Mouse (Mus musculus) lung, postnatal 0 days (tissue): Measurements from ENCODE around the gene Ube3c. TPM values are rescaled to one million over a fixed set of nuclear protein-coding genes. Genes with fewer than 3 reads are reported as not detected.
A peak's percentile ranks its signal among the peaks of the same experiment; 100 is the strongest.
"Not testable (repeated sequence)": the region's sequence is repeated elsewhere in the genome, so short reads cannot be mapped to it uniquely, and the experiment has no call there.

Experiments
- ATAC-seq: fragments of 200-750 bp; cut with Nextera tagmentation; 2 replicates; pipeline ENCODE4 v1.8.0; 2017; ENCODE audit warnings: moderate library complexity
- DNase-seq: peaks from one replicate; pipeline ENCODE4 v3.0.0-alpha.2; 2016; ENCODE audit warnings: low spot score
- H3K27ac ChIP-seq: fragments of 300-500 bp; sonication (generic); 2 replicates; pipeline ENCODE4 v1.5.1; 2014; ENCODE audit warnings: antibody characterized with exemption, mild to moderate bottlenecking, low read length, mixed read lengths
- H3K27me3 ChIP-seq: fragments of 300-500 bp; sonication (generic); replicated peaks from 2 replicates; pipeline ENCODE4 v1.6.1; 2014; ENCODE audit warnings: low read length, mixed read lengths; ENCODE audit not compliant: insufficient read depth
- H3K36me3 ChIP-seq: fragments of 300-500 bp; sonication (generic); 2 replicates; pipeline ENCODE4 v1.6.1; 2014; ENCODE audit warnings: low read length, mixed read lengths; ENCODE audit not compliant: insufficient read depth
- H3K4me1 ChIP-seq: fragments of 300-500 bp; sonication (generic); 2 replicates; pipeline ENCODE4 v1.6.1; 2014; ENCODE audit warnings: antibody characterized with exemption, low read depth, low read length, mixed read lengths; ENCODE audit not compliant: insufficient read depth
- H3K4me2 ChIP-seq: fragments of 300-500 bp; sonication (generic); replicated peaks from 2 replicates; pipeline ENCODE4 v1.6.1; 2014; ENCODE audit warnings: low read depth, mild to moderate bottlenecking, low read length, moderate library complexity, mixed read lengths
- H3K4me3 ChIP-seq: fragments of 300-500 bp; sonication (generic); 2 replicates; pipeline ENCODE4 v1.5.1; 2014; ENCODE audit warnings: low read depth, low read length
- H3K9ac ChIP-seq: fragments of 300-500 bp; sonication (generic); replicated peaks from 2 replicates; pipeline ENCODE4 v1.6.1; 2014; ENCODE audit warnings: low read depth, mild to moderate bottlenecking
- H3K9me3 ChIP-seq: fragments of 300-500 bp; sonication (generic); 2 replicates; pipeline ENCODE4 v1.6.1; 2016; ENCODE audit warnings: low read length, mixed read lengths
- CTCF ChIP-seq: IDR thresholded peaks from 2 replicates; pipeline ENCODE4 v1.5.1; 2016; ENCODE audit warnings: antibody characterized with exemption, mild to moderate bottlenecking
- EP300 ChIP-seq: IDR thresholded peaks from 2 replicates; pipeline ENCODE4 v1.6.1; 2016; ENCODE audit warnings: antibody characterized with exemption, mild to moderate bottlenecking, control low read depth
- WGBS: fragments of 180-500 bp; shearing (Covaris S2); extraction: QIAGEN DNeasy Blood & Tissue Kit; methylation state at CpG from one replicate; pipeline ENCODE4 v1.1.7; 2014; 5-methylcytosine and 5-hydroxymethylcytosine counted together
- polyA plus RNA-seq: library from polyadenylated mRNA; unstranded; fragments of >200 nt; fragmentation: Nextera tagmentation; extraction: Ambion mirVana; gene quantifications from 2 replicates; pipeline ENCODE4 v1.2.1, GENCODE M21; 2015

Ube3c gene
- polyA plus RNA-seq, result 13.2 and 13.8 TPM in 2 replicates

DNA sequence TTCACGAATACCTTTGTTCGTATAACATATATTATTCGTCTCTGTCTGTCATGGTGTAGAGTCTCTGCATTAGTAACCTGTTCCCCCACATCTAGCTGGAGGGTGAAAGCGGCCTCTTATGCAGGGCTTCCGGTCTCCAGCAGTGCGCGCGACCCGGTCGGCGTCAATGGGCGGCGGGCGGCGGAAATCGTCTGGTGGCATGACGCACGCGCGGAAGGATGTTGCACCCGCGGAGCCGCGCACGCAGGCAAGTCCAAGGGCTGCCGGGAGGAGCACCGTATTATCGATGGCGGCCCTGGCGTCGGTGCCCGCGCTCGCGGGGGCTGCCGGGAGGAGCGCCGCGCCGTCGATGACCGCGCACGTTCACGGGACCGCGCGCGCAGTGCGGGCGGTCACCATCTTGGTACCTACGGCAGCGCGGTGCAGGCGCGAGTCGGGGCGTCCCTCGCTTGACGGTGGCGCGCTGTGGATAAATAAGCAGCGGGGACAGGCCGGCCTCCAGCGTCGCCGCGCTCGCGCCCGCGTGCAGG, at the start of gene Ube3c:
TSS of gene Ube3c (plus strand) at position 395 of the 530 bp plus-strand sequence.
- Histone ChIP-seq H3K4me2 (peak within 1 kb of the TSS; percentile 85), H3K4me3 (peak within 1 kb of the TSS; percentile 64), H3K9ac (peak within 1 kb of the TSS; percentile 48), H3K27me3 (no peaks in the 10 kb centered on the region), H3K4me1 (peaks cover 12% of the 10 kb centered on the region; the same call in 1 of the 2 replicates), H3K27ac (peak within 1 kb of the TSS; percentile 91), H3K36me3 (no peaks in the 10 kb centered on the region), H3K9me3 (no peaks in the 10 kb centered on the region)
- ATAC-seq (peak; percentile 98), DNase-seq (peak; percentile 99)
- no peak for TF ChIP-seq EP300
- no peak; the same call in 1 of the 2 replicates for TF ChIP-seq CTCF
- WGBS, result under 1% methylated on average over 51 of the region's 72 CpGs

DNA sequence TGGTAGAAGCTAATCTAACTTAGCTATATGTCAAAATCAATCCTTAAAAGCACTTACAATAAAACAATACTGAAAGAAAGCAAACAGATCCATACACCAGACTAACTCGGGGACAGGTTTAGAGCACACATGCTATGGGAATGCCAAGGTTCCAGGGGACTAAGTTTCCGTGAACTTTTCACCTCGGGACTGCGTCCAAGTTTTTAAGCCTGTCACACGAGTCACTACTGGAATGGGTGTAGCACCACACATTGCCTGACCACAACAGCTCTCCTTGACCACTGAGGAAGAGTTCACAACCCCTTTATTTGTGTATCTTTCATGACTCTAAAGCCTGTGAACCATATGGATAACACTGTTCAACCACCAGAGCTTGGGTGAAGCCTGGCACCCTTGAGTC, 8.9 kb upstream of the Ube3c start:
- no peaks in the 10 kb centered on the region for H3K27me3 ChIP-seq
- 64% methylated on average over 5 of the region's 5 CpGs for WGBS
- no peaks in the 10 kb centered on the region for H3K4me1 ChIP-seq

DNA sequence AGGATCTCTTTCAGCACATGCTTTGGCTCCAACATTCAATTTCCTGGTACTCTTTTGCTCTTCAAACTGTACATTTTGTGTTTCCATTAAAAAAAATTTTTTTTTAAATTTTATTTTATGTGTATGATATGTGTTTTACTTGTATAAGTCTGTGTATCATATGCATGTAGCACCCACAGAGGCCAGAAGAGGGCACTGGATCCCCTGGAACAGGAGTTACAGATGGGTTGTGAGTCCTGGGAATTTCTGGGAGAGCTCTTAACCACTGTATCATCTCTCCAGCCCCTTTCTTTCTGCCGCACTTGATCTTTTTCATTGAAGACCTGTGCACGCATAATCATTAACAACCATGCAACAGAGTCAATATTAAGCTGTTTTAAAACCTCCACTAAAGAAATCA, 8.4 kb upstream of the Ube3c start:
- H3K9me3 ChIP-seq, result no peaks in the 10 kb centered on the region
- no peak overlapping the region for H3K4me3 ChIP-seq
- ATAC-seq, result no peak
- no peaks in the 10 kb centered on the region for H3K27me3 ChIP-seq
- TF ChIP-seq CTCF (peak; percentile 11; the same call in 1 of the 2 replicates), EP300 (no peak)
- WGBS, result 87% methylated on average over 2 of the region's 2 CpGs
- H3K9ac ChIP-seq, result no peak overlapping the region
- no peak overlapping the region for H3K4me2 ChIP-seq
- no peak overlapping the region for H3K27ac ChIP-seq
- no peak for DNase-seq
- no peaks in the 10 kb centered on the region for H3K4me1 ChIP-seq
- no peaks in the 10 kb centered on the region for H3K36me3 ChIP-seq

More for the DNA sequence above, 8.9 kb upstream of the Ube3c start:
- H3K4me3 ChIP-seq, result no peak overlapping the region
- H3K9ac ChIP-seq, result no peak overlapping the region
- ATAC-seq, result no peak
- H3K36me3 ChIP-seq, result no peaks in the 10 kb centered on the region
- no peak for DNase-seq
- no peaks in the 10 kb centered on the region for H3K9me3 ChIP-seq
- no peak overlapping the region for H3K27ac ChIP-seq
- no peak overlapping the region for H3K4me2 ChIP-seq
- TF ChIP-seq EP300, result no peak
- no peak for TF ChIP-seq CTCF

DNA sequence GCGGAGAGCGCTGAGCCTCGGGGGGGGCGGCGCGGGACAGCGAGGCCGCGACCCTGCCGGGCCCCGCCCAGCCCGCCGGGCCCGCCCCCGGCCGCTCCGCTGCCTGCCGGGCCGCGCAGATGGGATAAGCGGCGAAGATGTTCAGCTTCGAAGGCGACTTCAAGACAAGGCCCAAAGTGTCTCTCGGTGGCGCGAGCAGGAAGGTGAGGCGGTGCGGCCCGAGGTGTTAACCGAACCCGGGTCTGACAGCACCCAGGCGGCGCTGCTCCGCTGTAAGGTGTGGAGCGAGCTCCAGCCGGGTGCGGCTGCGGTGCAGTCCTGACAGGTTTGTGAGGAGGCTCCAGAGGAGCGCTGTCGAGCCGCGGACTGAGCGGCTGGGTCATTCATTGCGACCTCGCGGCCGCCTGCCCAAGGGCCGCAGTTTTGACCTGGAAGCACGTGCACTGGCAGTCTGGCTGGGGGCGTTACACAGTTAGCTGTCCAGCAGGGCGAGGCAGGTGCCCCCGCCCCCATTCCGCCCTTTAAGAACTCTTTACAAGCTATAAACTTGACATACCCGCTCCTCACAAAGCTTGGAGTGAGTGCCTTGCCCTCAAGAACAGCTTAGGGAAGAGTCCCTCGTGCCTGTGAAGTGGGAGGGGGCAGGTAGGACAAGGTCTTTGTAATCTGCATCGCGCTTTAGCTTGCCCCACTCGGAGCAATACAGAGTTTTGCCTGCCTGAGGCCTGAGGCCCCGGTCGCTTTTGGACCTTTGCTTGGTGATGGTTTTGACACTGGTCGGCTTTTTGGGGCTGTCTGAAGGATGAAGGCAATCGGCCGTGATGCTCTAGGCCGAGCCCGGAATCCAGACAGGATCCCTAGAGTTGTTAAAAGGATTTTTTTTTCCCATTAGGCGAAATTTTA, 587 bp downstream of the Ube3c start:
- Histone ChIP-seq H3K4me3 (peak overlapping the region; percentile 64), H3K36me3 (no peaks in the 10 kb centered on the region), H3K9me3 (no peaks in the 10 kb centered on the region), H3K4me2 (peak overlapping the region; percentile 85), H3K27ac (peak overlapping the region; percentile 91), H3K9ac (peak overlapping the region; percentile 48), H3K27me3 (no peaks in the 10 kb centered on the region), H3K4me1 (peaks cover 12% of the 10 kb centered on the region; the same call in 1 of the 2 replicates)
- no peak for TF ChIP-seq EP300
- TF ChIP-seq CTCF, result peak; percentile 56
- peak; percentile 49 for ATAC-seq
- DNase-seq, result peak; percentile 74
- WGBS, result 5% methylated on average over 33 of the region's 67 CpGs

DNA sequence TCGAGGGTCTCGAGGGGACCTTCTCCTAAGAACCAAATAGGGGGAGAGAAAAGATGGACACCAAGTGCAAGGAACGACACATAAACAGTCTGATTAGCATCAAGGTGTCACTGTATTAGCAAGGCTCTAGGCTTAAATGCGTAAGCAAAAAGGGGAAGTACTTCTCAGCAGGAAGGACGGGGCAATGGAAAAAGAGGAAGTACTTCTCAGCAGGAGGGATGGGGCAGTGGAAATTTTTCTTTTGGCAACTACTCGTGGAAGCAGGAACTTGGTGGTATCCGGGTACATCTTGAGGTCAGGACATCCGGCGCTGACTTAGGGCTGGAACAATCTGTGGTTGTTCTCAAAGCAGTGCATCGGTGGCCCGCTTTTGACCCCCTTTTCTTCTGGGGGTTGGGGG, 5.2 kb downstream of the Ube3c start:
- H3K4me2 ChIP-seq, H3K4me3 ChIP-seq, H3K36me3 ChIP-seq, H3K9ac ChIP-seq, H3K9me3 ChIP-seq, ATAC-seq, DNase-seq, H3K27me3 ChIP-seq, H3K27ac ChIP-seq: not testable (repeated sequence)
- H3K4me1 ChIP-seq, result peaks cover 12% of the 10 kb centered on the region; the same call in 1 of the 2 replicates
- WGBS, result 90% methylated on average over 11 of the region's 11 CpGs

DNA sequence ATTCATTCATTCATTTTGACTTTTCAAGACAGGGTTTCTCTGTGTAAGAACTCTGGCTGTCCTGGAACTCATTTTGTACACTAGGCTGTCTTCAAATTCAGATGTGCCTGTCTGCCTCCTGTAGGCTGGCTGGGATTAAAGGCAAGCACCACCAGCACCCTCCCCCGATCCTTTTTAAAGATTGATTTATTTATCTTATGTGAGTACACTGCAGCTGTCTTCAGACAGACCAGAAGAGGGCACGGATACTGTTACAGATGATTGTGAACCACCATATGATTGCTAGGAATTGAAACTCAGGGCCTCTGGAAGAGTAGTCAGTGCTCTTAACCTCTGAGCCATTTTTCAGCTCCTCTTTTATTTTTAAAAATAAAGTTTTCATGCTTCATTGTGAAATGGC, 6.0 kb downstream of the Ube3c start:
- H3K9ac ChIP-seq, result no peak overlapping the region
- no peaks in the 10 kb centered on the region for H3K27me3 ChIP-seq
- H3K4me1 ChIP-seq, result peaks cover 8% of the 10 kb centered on the region; the same call in 1 of the 2 replicates
- no peak overlapping the region for H3K4me2 ChIP-seq
- 33% methylated on average over 2 of the region's 2 CpGs for WGBS
- H3K36me3 ChIP-seq, result no peaks in the 10 kb centered on the region
- DNase-seq (no peak), ATAC-seq (no peak)
- H3K4me3 ChIP-seq, result no peak overlapping the region
- TF ChIP-seq EP300, result no peak
- no peak for TF ChIP-seq CTCF
- no peak overlapping the region for H3K27ac ChIP-seq
- H3K9me3 ChIP-seq, result no peaks in the 10 kb centered on the region
